Mouse (Mus musculus) liver, adult 2 months (tissue): ENCODE measurements around the gene Meltf. TPM values are rescaled to one million over a fixed set of nuclear protein-coding genes. Genes with fewer than 3 reads are reported as not detected.
A peak's percentile ranks its signal among the peaks of the same experiment; 100 is the strongest.

ENCODE experiments used
- DNase-seq: peaks from one replicate; pipeline ENCODE4 v3.0.0-alpha.2; 2011; ENCODE audit warnings: low read depth, low spot score; ENCODE audit errors: extremely low read depth
- H3K27ac ChIP-seq: fragments of 200-500 bp; replicated peaks from 2 replicates; pipeline ENCODE4 v1.5.1; 2012; ENCODE audit warnings: low read depth, mild to moderate bottlenecking, control low read depth, inconsistent platforms, low read length; ENCODE audit not compliant: insufficient read depth
- H3K27me3 ChIP-seq: fragments of 200-500 bp; 2 replicates; pipeline ENCODE4 v1.6.1; 2012; ENCODE audit warnings: mild to moderate bottlenecking, moderate library complexity, low read length, inconsistent platforms; ENCODE audit not compliant: control insufficient read depth, insufficient read depth
- H3K36me3 ChIP-seq: fragments of 200-500 bp; 2 replicates; pipeline ENCODE4 v1.6.1; 2012; ENCODE audit warnings: low read length, inconsistent platforms; ENCODE audit not compliant: control insufficient read depth, insufficient read depth
- H3K4me1 ChIP-seq: fragments of 200-500 bp; 2 replicates; pipeline ENCODE4 v1.6.1; 2011; ENCODE audit warnings: low read length; ENCODE audit not compliant: control insufficient read depth, insufficient read depth
- H3K4me3 ChIP-seq: fragments of 200-500 bp; 2 replicates; pipeline ENCODE4 v1.5.1; 2011; ENCODE audit warnings: low read depth, mild to moderate bottlenecking, control low read depth, low read length, moderate library complexity; ENCODE audit not compliant: insufficient read depth
- H3K79me2 ChIP-seq: fragments of 200-500 bp; 2 replicates; pipeline ENCODE4 v1.6.1; 2012; ENCODE audit warnings: inconsistent platforms, mild to moderate bottlenecking, low read length, moderate library complexity; ENCODE audit not compliant: control insufficient read depth, insufficient read depth
- H3K9ac ChIP-seq: fragments of 200-500 bp; 2 replicates; pipeline ENCODE4 v1.6.1; 2012; ENCODE audit warnings: low read depth, mild to moderate bottlenecking, control low read depth, inconsistent platforms, low read length
- CTCF ChIP-seq: fragments of 200-500 bp; IDR thresholded peaks from 2 replicates; pipeline ENCODE4 v1.5.1; 2011; ENCODE audit warnings: low read depth, low read length, control low read depth
- POLR2A ChIP-seq: fragments of 200-500 bp; IDR thresholded peaks from 2 replicates; pipeline ENCODE4 v1.6.1; 2011; ENCODE audit warnings: low read length, control low read depth; ENCODE audit not compliant: insufficient read depth; ENCODE audit errors: extremely low read depth
- WGBS: fragments of 180-500 bp; shearing (Covaris S2); methylation state at CpG from one replicate; pipeline ENCODE4 v1.1.7; 2018; 5-methylcytosine and 5-hydroxymethylcytosine counted together
- polyA plus RNA-seq: library from polyadenylated mRNA; depleted of rRNA; stranded (reverse); fragments of >200 nt; gene quantifications from 2 replicates; pipeline ENCODE4 v1.2.3, GENCODE M21; 2012
- total RNA-seq: library from RNA; depleted of rRNA; stranded (reverse); fragments of >200 nt; gene quantifications from 2 replicates; pipeline ENCODE4 v1.2.3, GENCODE M21; 2014

Meltf gene
- total and polyA plus RNA-seq, 2 experiments, result not detected

DNA sequence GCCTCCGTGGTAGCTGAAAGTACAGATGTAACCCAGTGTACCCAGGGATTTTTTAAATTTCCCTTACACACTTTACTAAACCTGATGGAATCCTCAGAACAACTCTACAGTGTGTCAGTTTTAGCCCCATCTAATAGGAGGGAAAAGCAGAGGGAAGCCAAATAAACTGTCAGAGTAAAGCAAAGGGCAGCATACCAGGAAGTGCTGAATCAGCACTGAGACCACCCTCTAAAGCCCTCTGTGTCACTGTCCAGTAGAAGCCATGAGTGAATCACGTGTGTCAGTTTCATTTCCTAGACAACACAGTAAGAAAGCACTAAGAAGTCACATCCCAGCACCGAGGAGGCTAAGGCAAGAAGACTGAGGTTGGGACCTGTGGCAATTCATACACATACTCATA lies 41.2 kb upstream of the Meltf start:
- Histone ChIP-seq H3K9ac (no peak overlapping the region), H3K79me2 (no peaks in the 10 kb centered on the region), H3K27ac (no peak overlapping the region), H3K27me3 (no peaks in the 10 kb centered on the region), H3K36me3 (peaks cover 15% of the 10 kb centered on the region), H3K4me3 (no peak overlapping the region), H3K4me1 (no peaks in the 10 kb centered on the region)
- no peak for TF ChIP-seq CTCF
- TF ChIP-seq POLR2A, result no peak
- 79% methylated on average over 3 of the region's 3 CpGs for WGBS
- no peak for DNase-seq

DNA sequence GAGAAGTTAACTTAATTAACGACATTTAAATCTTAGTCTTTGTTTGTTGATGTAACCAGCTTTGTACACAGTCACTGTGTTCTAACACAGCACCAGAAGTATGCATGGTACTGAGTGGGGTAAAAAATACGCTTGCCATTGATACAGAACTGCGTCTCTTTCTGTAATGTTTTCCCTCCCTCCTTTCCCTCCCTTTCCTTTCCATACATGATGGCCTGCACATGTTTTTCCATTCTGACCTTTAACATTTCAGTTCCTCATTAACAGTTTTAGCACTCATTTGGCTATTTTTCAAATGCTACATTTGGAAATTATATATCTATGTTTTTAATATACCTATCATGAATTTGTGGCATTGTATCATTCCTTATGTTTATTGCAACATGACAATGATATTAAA lies 34.4 kb upstream of the Meltf start:
- H3K27me3 ChIP-seq, result no peaks in the 10 kb centered on the region
- WGBS, result 93% methylated on average over 3 of the region's 3 CpGs

DNA sequence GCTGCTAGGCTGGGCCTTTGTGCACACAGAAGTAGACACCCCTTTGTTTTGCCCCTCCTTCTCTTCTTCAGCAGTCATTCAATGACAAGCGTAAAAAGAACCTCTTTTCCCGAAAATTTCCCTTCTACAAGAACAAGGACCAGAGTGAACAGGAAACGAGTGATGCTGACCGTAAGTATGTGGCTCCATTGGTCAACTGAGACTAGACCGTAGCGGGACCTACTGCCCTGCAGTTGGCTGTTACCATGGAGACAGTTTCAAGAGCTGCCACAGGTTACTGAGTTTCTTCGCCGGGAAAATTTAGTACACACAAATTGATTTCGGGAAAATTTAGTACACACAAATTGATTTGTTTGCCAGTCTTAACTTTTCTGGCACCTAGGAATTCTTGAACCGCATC lies 31.8 kb upstream of the Meltf start:
- Histone ChIP-seq H3K79me2 (no peaks in the 10 kb centered on the region), H3K36me3 (peaks cover 14% of the 10 kb centered on the region), H3K4me1 (no peaks in the 10 kb centered on the region), H3K9ac (no peak overlapping the region), H3K27me3 (no peaks in the 10 kb centered on the region), H3K4me3 (no peak overlapping the region), H3K27ac (no peak overlapping the region)
- DNase-seq, result no peak
- WGBS, result 86% methylated on average over 10 of the region's 10 CpGs
- TF ChIP-seq POLR2A (no peak), CTCF (no peak)

More for the DNA sequence above, 34.4 kb upstream of the Meltf start:
- no peaks in the 10 kb centered on the region for H3K4me1 ChIP-seq
- H3K27ac ChIP-seq, result no peak overlapping the region
- no peak for TF ChIP-seq CTCF
- TF ChIP-seq POLR2A, result no peak
- no peaks in the 10 kb centered on the region for H3K79me2 ChIP-seq
- H3K9ac ChIP-seq, result no peak overlapping the region
- DNase-seq, result no peak
- peaks cover 18% of the 10 kb centered on the region for H3K36me3 ChIP-seq
- no peak overlapping the region for H3K4me3 ChIP-seq

DNA sequence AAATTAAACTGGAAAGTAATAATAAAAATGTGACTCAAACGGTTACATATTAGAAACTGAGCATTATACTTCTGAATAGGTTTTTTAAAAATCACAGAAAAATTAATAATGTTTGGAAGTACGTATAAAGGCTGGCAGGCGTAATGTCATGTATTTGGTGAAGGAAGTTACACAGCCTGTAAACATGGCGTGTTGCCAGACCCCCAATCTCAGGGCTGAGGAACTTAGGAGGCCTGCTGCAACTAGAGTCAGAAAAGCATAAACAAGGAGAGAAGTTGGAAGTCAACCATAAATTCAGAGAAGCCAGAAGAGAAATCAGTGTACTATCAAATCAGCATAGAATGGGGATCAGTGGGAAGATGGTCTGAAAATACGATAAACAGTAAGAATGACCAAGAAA lies 14.7 kb upstream of the Meltf start:
- peak; percentile 28 for DNase-seq
- Histone ChIP-seq H3K27ac (no peak overlapping the region), H3K4me1 (no peaks in the 10 kb centered on the region), H3K9ac (no peak overlapping the region), H3K36me3 (peaks cover 50% of the 10 kb centered on the region), H3K79me2 (no peaks in the 10 kb centered on the region), H3K27me3 (no peaks in the 10 kb centered on the region), H3K4me3 (no peak overlapping the region)
- TF ChIP-seq POLR2A (no peak), CTCF (no peak)
- 87% methylated on average over 5 of the region's 5 CpGs for WGBS

DNA sequence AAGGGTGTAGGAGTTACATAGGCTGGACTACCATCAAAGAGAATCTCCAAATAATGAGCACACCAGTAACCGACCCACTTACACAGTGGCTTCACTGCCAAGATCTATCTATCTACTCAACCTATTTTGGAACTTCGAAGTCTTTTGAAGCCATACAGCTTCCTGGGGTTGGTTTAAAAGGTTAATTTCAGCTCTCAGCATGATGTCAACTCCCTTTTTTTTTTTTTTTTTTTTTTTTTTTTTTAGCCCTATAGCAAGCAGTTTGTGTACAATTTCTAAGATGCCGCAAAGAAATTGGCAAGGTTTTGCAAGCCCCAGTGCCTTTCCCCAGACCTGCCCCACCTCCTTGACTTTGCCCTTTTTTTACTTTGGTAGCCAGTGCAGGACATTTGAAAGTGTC lies 13.4 kb upstream of the Meltf start:
- WGBS, result 85% methylated on average over 3 of the region's 3 CpGs
- TF ChIP-seq POLR2A (no peak), CTCF (no peak)
- H3K36me3 ChIP-seq, result peaks cover 45% of the 10 kb centered on the region

DNA sequence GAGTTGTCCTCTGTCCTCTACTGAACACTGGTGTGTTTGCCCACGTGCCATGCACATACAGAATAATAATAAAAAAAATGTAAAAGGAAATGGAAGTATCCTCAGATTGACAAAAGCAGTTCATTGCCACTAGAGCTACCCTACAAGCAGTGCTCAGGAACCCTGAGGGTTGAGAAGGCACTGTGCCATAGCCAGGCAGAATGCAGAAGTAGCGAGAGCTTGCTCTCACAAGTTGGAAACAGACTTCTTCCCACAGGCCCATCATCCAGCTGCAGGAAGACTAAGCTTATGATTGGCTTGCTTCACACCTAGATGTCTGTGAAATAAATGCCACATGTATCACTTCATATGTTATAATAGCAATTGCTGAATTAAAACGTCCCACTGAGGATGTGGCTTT lies 11.7 kb upstream of the Meltf start:
- WGBS, result 81% methylated on average over 3 of the region's 3 CpGs
- Histone ChIP-seq H3K79me2 (no peaks in the 10 kb centered on the region), H3K36me3 (peaks cover 40% of the 10 kb centered on the region), H3K9ac (no peak overlapping the region), H3K4me1 (no peaks in the 10 kb centered on the region), H3K27ac (no peak overlapping the region), H3K27me3 (no peaks in the 10 kb centered on the region), H3K4me3 (no peak overlapping the region)
- TF ChIP-seq CTCF, result no peak
- no peak for TF ChIP-seq POLR2A
- no peak for DNase-seq

More for the DNA sequence above, 13.4 kb upstream of the Meltf start:
- Histone ChIP-seq H3K79me2 (no peaks in the 10 kb centered on the region), H3K27ac (no peak overlapping the region), H3K4me3 (no peak overlapping the region), H3K9ac (no peak overlapping the region), H3K4me1 (no peaks in the 10 kb centered on the region), H3K27me3 (no peaks in the 10 kb centered on the region)
- DNase-seq, result no peak
